Mouse (Mus musculus) liver, embryonic 16.5 days (tissue): ENCODE measurements around the gene Ano8. TPM values are rescaled to one million over a fixed set of nuclear protein-coding genes. Genes with fewer than 3 reads are reported as not detected.

Source experiments
- ATAC-seq: fragments of 200-750 bp; cut with Nextera tagmentation; 2 replicates; pipeline ENCODE4 v1.8.0; 2017; ENCODE audit warnings: low read depth, mild to moderate bottlenecking, moderate number of reproducible peaks, moderate library complexity
- H3K27ac ChIP-seq: fragments of 300-500 bp; sonication (generic); 2 replicates; pipeline ENCODE4 v1.5.1; 2014; ENCODE audit warnings: mild to moderate bottlenecking, low read length
- H3K27me3 ChIP-seq: fragments of 300-500 bp; sonication (generic); 2 replicates; pipeline ENCODE4 v1.6.1; 2014; ENCODE audit warnings: low read depth, low read length, mixed read lengths; ENCODE audit not compliant: control insufficient read depth, insufficient read depth
- H3K36me3 ChIP-seq: fragments of 300-500 bp; sonication (generic); 2 replicates; pipeline ENCODE4 v1.6.1; 2014; ENCODE audit warnings: mild to moderate bottlenecking; ENCODE audit not compliant: control insufficient read depth, insufficient read depth
- H3K4me1 ChIP-seq: fragments of 300-500 bp; sonication (generic); 2 replicates; pipeline ENCODE4 v1.6.1; 2014; ENCODE audit warnings: low read depth, low read length, mixed read lengths; ENCODE audit not compliant: control insufficient read depth
- H3K4me2 ChIP-seq: fragments of 300-500 bp; sonication (generic); 2 replicates; pipeline ENCODE4 v1.6.1; 2014; ENCODE audit warnings: low read depth, low read length, mixed read lengths
- H3K4me3 ChIP-seq: fragments of 300-500 bp; sonication (generic); 2 replicates; pipeline ENCODE4 v1.5.1; 2014; ENCODE audit warnings: low read depth, mild to moderate bottlenecking, low read length
- H3K9ac ChIP-seq: fragments of 300-500 bp; sonication (generic); 2 replicates; pipeline ENCODE4 v1.6.1; 2014; ENCODE audit warnings: low read depth, low read length
- H3K9me3 ChIP-seq: fragments of 300-500 bp; sonication (generic); replicated peaks from 2 replicates; pipeline ENCODE4 v1.6.1; 2016; ENCODE audit warnings: low read length; ENCODE audit not compliant: control insufficient read depth
- WGBS: fragments of 180-500 bp; shearing (Covaris S2); extraction: QIAGEN DNeasy Blood & Tissue Kit; methylation state at CpG from one replicate; pipeline ENCODE4 v1.1.7; 2014; ENCODE audit not compliant: insufficient replicate concordance; 5-methylcytosine and 5-hydroxymethylcytosine counted together
- polyA plus RNA-seq: library from polyadenylated mRNA; unstranded; fragments of >200 nt; fragmentation: Nextera tagmentation; extraction: Ambion mirVana; gene quantifications from 2 replicates; pipeline ENCODE4 v1.2.1, GENCODE M21; 2015

Ano8 gene
- polyA plus RNA-seq, 1 experiment from 2014 or later, result 0.14 TPM

GRCm38 (mm10) chr8:71505326-71505725 lies 19.6 kb upstream of the Ano8 start:
- Histone ChIP-seq H3K27ac (no peak overlapping the region), H3K27me3 (peaks cover 37% of the 10 kb centered on the region), H3K4me3 (no peak overlapping the region), H3K9ac (no peak overlapping the region), H3K4me1 (peaks cover 3% of the 10 kb centered on the region; the same call in 1 of the 2 replicates), H3K4me2 (no peak overlapping the region), H3K36me3 (no peaks in the 10 kb centered on the region), H3K9me3 (no peaks in the 10 kb centered on the region)
- WGBS, result 69% methylated on average over 4 of the region's 4 CpGs
- ATAC-seq, result no peak

GRCm38 (mm10) chr8:71504349-71504748 lies 18.6 kb upstream of the Ano8 start:
- Histone ChIP-seq H3K27ac (no peak overlapping the region), H3K4me3 (no peak overlapping the region), H3K36me3 (no peaks in the 10 kb centered on the region), H3K9ac (no peak overlapping the region), H3K4me1 (peaks cover 3% of the 10 kb centered on the region; the same call in 1 of the 2 replicates), H3K4me2 (no peak overlapping the region), H3K27me3 (peaks cover 33% of the 10 kb centered on the region), H3K9me3 (no peaks in the 10 kb centered on the region)
- WGBS, result 79% methylated on average over 4 of the region's 4 CpGs
- no peak for ATAC-seq

- Histone ChIP-seq H3K4me2 (no peak overlapping the region), H3K4me1 (no peaks in the 10 kb centered on the region), H3K36me3 (no peaks in the 10 kb centered on the region), H3K27ac (no peak overlapping the region), H3K4me3 (no peak overlapping the region), H3K9me3 (no peaks in the 10 kb centered on the region), H3K27me3 (no peaks in the 10 kb centered on the region), H3K9ac (no peak overlapping the region)
- peak; percentile 56 for ATAC-seq
- 41% methylated on average over 15 of the region's 16 CpGs for WGBS
Observed at GRCm38 (mm10) chr8:71498816-71499690, 13.3 kb upstream of the Ano8 start.

GRCm38 (mm10) chr8:71497881-71498501 lies 12.2 kb upstream of the Ano8 start:
- no peak overlapping the region for H3K4me3 ChIP-seq
- no peak overlapping the region for H3K4me2 ChIP-seq
- ATAC-seq, result no peak
- no peaks in the 10 kb centered on the region for H3K9me3 ChIP-seq
- H3K9ac ChIP-seq, result no peak overlapping the region
- H3K27ac ChIP-seq, result peak overlapping the region; percentile 8; the same call in 1 of the 2 replicates
- H3K36me3 ChIP-seq, result no peaks in the 10 kb centered on the region
- no peaks in the 10 kb centered on the region for H3K27me3 ChIP-seq
- H3K4me1 ChIP-seq, result no peaks in the 10 kb centered on the region
- 55% methylated on average over 15 of the region's 15 CpGs for WGBS

GRCm38 (mm10) chr8:71497077-71497645 lies 11.4 kb upstream of the Ano8 start:
- no peak for ATAC-seq
- Histone ChIP-seq H3K4me2 (no peak overlapping the region), H3K4me3 (no peak overlapping the region), H3K27me3 (no peaks in the 10 kb centered on the region), H3K9me3 (no peaks in the 10 kb centered on the region), H3K9ac (no peak overlapping the region), H3K4me1 (no peaks in the 10 kb centered on the region), H3K27ac (no peak overlapping the region), H3K36me3 (0 out of 2 replicates have a peak, but pooled peaks cover 4% of the 10 kb centered on the region)
- 69% methylated on average over 1 of the region's 1 CpGs for WGBS

- Histone ChIP-seq H3K4me2 (no peak overlapping the region), H3K27me3 (no peaks in the 10 kb centered on the region), H3K9me3 (no peaks in the 10 kb centered on the region), H3K4me3 (no peak overlapping the region), H3K27ac (no peak overlapping the region), H3K36me3 (0 out of 2 replicates have a peak, but pooled peaks cover 5% of the 10 kb centered on the region), H3K4me1 (no peaks in the 10 kb centered on the region), H3K9ac (no peak overlapping the region)
- 51% methylated on average over 11 of the region's 11 CpGs for WGBS
- ATAC-seq, result 0 out of 2 replicates have a peak, but pooled peaks have one; percentile 35
Observed at GRCm38 (mm10) chr8:71496481-71496880, 10.7 kb upstream of the Ano8 start.

GRCm38 (mm10) chr8:71495811-71496210 lies 10.0 kb upstream of the Ano8 start:
- H3K4me1 ChIP-seq, result no peaks in the 10 kb centered on the region
- peaks cover 5% of the 10 kb centered on the region; the same call in 1 of the 2 replicates for H3K36me3 ChIP-seq

GRCm38 (mm10) chr8:71495039-71495438 lies 9.3 kb upstream of the Ano8 start:
- Histone ChIP-seq H3K4me2 (no peak overlapping the region), H3K36me3 (peaks cover 5% of the 10 kb centered on the region; the same call in 1 of the 2 replicates), H3K27me3 (no peaks in the 10 kb centered on the region), H3K4me1 (no peaks in the 10 kb centered on the region), H3K9ac (no peak overlapping the region), H3K9me3 (no peaks in the 10 kb centered on the region), H3K4me3 (no peak overlapping the region), H3K27ac (no peak overlapping the region)
- peak; percentile 43; the same call in 1 of the 2 replicates for ATAC-seq
- WGBS, result 22% methylated on average over 16 of the region's 16 CpGs

More at GRCm38 (mm10) chr8:71495811-71496210, 10.0 kb upstream of the Ano8 start:
- Histone ChIP-seq H3K9me3 (no peaks in the 10 kb centered on the region), H3K4me2 (no peak overlapping the region), H3K4me3 (no peak overlapping the region), H3K9ac (no peak overlapping the region), H3K27me3 (no peaks in the 10 kb centered on the region), H3K27ac (no peak overlapping the region)
- no peak for ATAC-seq
- WGBS, result 74% methylated on average over 5 of the region's 5 CpGs
